Mouse (Mus musculus) limb, embryonic 14.5 days (tissue): ENCODE measurements around the gene Ptges. TPM values are rescaled to one million over a fixed set of nuclear protein-coding genes. Genes with fewer than 3 reads are reported as not detected.
A peak's percentile ranks its signal among the peaks of the same experiment; 100 is the strongest.

Experiments
- ATAC-seq: fragments of 200-750 bp; cut with Nextera tagmentation; 2 replicates; pipeline ENCODE4 v1.8.0; 2017; ENCODE audit warnings: low read depth, moderate number of reproducible peaks, moderate TSS enrichment; ENCODE audit not compliant: low FRiP score
- DNase-seq: peaks from one replicate; pipeline ENCODE4 v3.0.0-alpha.2; 2015; ENCODE audit warnings: low spot score
- H3K27ac ChIP-seq: fragments of 300-500 bp; sonication (generic); replicated peaks from 2 replicates; pipeline ENCODE4 v1.5.1; 2014; ENCODE audit warnings: low read depth, mild to moderate bottlenecking, low read length, moderate library complexity, mixed read lengths
- H3K27me3 ChIP-seq: fragments of 300-500 bp; sonication (generic); 2 replicates; pipeline ENCODE4 v1.6.1; 2014; ENCODE audit warnings: low read length, mixed read lengths; ENCODE audit not compliant: control insufficient read depth, insufficient read depth
- H3K36me3 ChIP-seq: fragments of 300-500 bp; sonication (generic); 2 replicates; pipeline ENCODE4 v1.6.1; 2014; ENCODE audit warnings: mild to moderate bottlenecking, low read length, moderate library complexity, mixed read lengths; ENCODE audit not compliant: control insufficient read depth, insufficient read depth
- H3K4me1 ChIP-seq: fragments of 300-500 bp; sonication (generic); 2 replicates; pipeline ENCODE4 v1.6.1; 2014; ENCODE audit warnings: antibody characterized with exemption, low read length, mixed read lengths; ENCODE audit not compliant: control insufficient read depth, insufficient read depth
- H3K4me2 ChIP-seq: fragments of 300-500 bp; sonication (generic); replicated peaks from 2 replicates; pipeline ENCODE4 v1.6.1; 2014; ENCODE audit warnings: low read depth, mild to moderate bottlenecking, low read length, moderate library complexity; ENCODE audit not compliant: severe bottlenecking
- H3K4me3 ChIP-seq: fragments of 300-500 bp; sonication (generic); replicated peaks from 2 replicates; pipeline ENCODE4 v1.5.1; 2014; ENCODE audit warnings: low read length
- H3K9ac ChIP-seq: fragments of 300-500 bp; sonication (generic); 2 replicates; pipeline ENCODE4 v1.6.1; 2014; ENCODE audit warnings: mild to moderate bottlenecking, low read depth, low read length, moderate library complexity; ENCODE audit not compliant: severe bottlenecking
- H3K9me3 ChIP-seq: fragments of 300-500 bp; sonication (generic); 2 replicates; pipeline ENCODE4 v1.6.1; 2016; ENCODE audit warnings: low read length; ENCODE audit not compliant: control insufficient read depth
- POLR2A ChIP-seq: fragments of 200-500 bp; IDR thresholded peaks from 2 replicates; pipeline ENCODE4 v1.8.0; 2012; ENCODE audit warnings: inconsistent platforms, mild to moderate bottlenecking, moderate library complexity, borderline replicate concordance; ENCODE audit not compliant: insufficient read depth, insufficient read length; ENCODE audit errors: extremely low read depth
- WGBS: fragments of 180-500 bp; shearing (Covaris S2); extraction: QIAGEN DNeasy Blood & Tissue Kit; methylation state at CpG from one replicate; pipeline ENCODE4 v1.1.7; 2014; 5-methylcytosine and 5-hydroxymethylcytosine counted together
- polyA plus RNA-seq, 2 experiments: library from polyadenylated mRNA; depleted of rRNA in 1 of 2; stranded (reverse) in 1 of 2; unstranded in 1 of 2; fragments of >200 nt; fragmentation: Nextera tagmentation in 1 of 2; extraction: Ambion mirVana in 1 of 2; gene quantifications; 2 replicates each; pipeline versions ENCODE4 v1.2.1 to v1.2.3; 2012 to 2014

Ptges gene
- polyA plus RNA-seq, 2 experiments, result 16.4 to 20.5 TPM

DNA sequence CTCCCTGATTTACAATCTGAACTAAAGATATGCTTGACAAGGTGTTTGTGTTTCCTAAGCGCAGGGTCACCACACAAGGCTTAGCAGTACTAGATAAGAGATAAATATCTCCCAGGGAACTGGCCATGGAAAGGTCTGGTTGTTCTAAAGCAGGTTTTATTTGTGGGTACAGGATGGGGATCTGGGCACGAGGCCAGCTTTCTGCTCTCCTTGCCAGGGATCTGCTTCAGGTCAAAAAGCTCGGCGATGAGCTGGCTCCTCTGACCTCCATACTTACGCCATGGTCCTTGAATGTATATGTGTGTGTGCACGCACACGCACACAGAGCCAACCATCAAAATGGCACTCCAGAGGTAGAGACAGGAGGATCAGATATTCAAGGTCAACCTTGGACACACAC, 24.7 kb downstream of the Ptges start:
- Histone ChIP-seq H3K27me3 (no peaks in the 10 kb centered on the region), H3K4me1 (peaks cover 22% of the 10 kb centered on the region), H3K9ac (no peak overlapping the region), H3K27ac (no peak overlapping the region), H3K9me3 (no peaks in the 10 kb centered on the region), H3K4me3 (no peak overlapping the region), H3K4me2 (no peak overlapping the region), H3K36me3 (no peaks in the 10 kb centered on the region)
- no peak for TF ChIP-seq POLR2A
- DNase-seq (no peak), ATAC-seq (no peak)
- 70% methylated on average over 7 of the region's 7 CpGs for WGBS

DNA sequence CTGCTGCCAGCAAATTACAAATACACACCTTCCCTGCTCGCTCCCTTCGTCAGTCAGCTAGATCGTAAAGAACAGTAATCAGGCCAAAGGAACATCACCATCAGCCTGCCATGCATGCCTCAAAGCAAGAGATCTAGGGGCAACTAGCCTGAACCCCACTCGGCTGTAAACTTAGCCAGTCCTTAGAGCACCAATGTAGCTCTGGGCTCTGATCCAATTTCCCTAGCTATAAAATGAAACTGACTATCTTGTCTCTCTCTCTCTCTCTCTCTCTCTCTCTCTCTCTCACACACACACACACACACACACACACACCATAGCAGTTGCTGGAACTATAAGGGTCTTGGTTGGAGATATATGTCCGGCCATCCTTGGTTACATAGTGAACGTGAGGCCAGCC, 25.4 kb downstream of the Ptges start:
- 76% methylated on average over 6 of the region's 6 CpGs for WGBS
- peaks cover 22% of the 10 kb centered on the region for H3K4me1 ChIP-seq
- H3K36me3 ChIP-seq, result no peaks in the 10 kb centered on the region
- no peak for ATAC-seq
- no peak for DNase-seq
- no peak overlapping the region for H3K4me2 ChIP-seq
- no peak overlapping the region for H3K27ac ChIP-seq
- no peaks in the 10 kb centered on the region for H3K9me3 ChIP-seq
- no peaks in the 10 kb centered on the region for H3K27me3 ChIP-seq
- TF ChIP-seq POLR2A, result no peak
- no peak overlapping the region for H3K9ac ChIP-seq
- H3K4me3 ChIP-seq, result no peak overlapping the region

GRCm38 (mm10) chr2:30902726-30903722, 26.6 kb downstream of the Ptges start:
- H3K4me1 ChIP-seq, result peaks cover 22% of the 10 kb centered on the region
- WGBS, result 10% methylated on average over 33 of the region's 37 CpGs
- peak overlapping the region; percentile 53 for H3K4me3 ChIP-seq
- DNase-seq (peak; percentile 56), ATAC-seq (peak; percentile 83)
- peak overlapping the region; percentile 92 for H3K4me2 ChIP-seq
- no peaks in the 10 kb centered on the region for H3K36me3 ChIP-seq
- no peaks in the 10 kb centered on the region for H3K9me3 ChIP-seq
- peak overlapping the region; percentile 59 for H3K9ac ChIP-seq
- TF ChIP-seq POLR2A, result no peak
- H3K27ac ChIP-seq, result no peak overlapping the region
- H3K27me3 ChIP-seq, result no peaks in the 10 kb centered on the region

GRCm38 (mm10) chr2:30902256-30902655, 27.4 kb downstream of the Ptges start:
- Histone ChIP-seq H3K36me3 (no peaks in the 10 kb centered on the region), H3K9me3 (no peaks in the 10 kb centered on the region), H3K27me3 (no peaks in the 10 kb centered on the region), H3K4me3 (peak overlapping the region; percentile 53), H3K4me2 (peak overlapping the region; percentile 92), H3K27ac (no peak overlapping the region), H3K4me1 (peaks cover 28% of the 10 kb centered on the region), H3K9ac (peak overlapping the region; percentile 59)
- 28% methylated on average over 8 of the region's 8 CpGs for WGBS
- DNase-seq (no peak), ATAC-seq (no peak)
- no peak for TF ChIP-seq POLR2A

GRCm38 (mm10) chr2:30901646-30902160, 28.0 kb downstream of the Ptges start:
- peaks cover 32% of the 10 kb centered on the region for H3K4me1 ChIP-seq
- no peaks in the 10 kb centered on the region for H3K27me3 ChIP-seq
- H3K4me2 ChIP-seq, result peak overlapping the region; percentile 92
- 43% methylated on average over 6 of the region's 6 CpGs for WGBS
- no peaks in the 10 kb centered on the region for H3K36me3 ChIP-seq
- ATAC-seq, result no peak
- H3K27ac ChIP-seq, result no peak overlapping the region
- no peak for DNase-seq
- no peaks in the 10 kb centered on the region for H3K9me3 ChIP-seq
- TF ChIP-seq POLR2A, result no peak
- 0 out of 2 replicates have a peak overlapping the region, but pooled peaks have one; percentile 2 for H3K9ac ChIP-seq
- H3K4me3 ChIP-seq, result peak overlapping the region; percentile 53
